Comparison of ENCODE assay signal across 19 mouse cellular contexts in genomic region chr11:86875738-86876137, GRCm38 (mm10).
A peak's percentile ranks its signal among the peaks of the same experiment; 100 is the strongest.
DNase-seq lines count a peak whose midpoint lies in the region; ATAC-seq and TF ChIP-seq lines count a peak whose summit lies in the region.
"Had no signal": no experiment of that assay in that cellular context is flagged by ENCODE, and none has a peak within 500 bp of the region (broad histone marks: within the 10 kb centered on the region; RNA-seq: fewer than 3 reads in every experiment).

No protein-coding gene starts in this region.

- H3K27ac ChIP-seq in gastrocnemius, adult 2 months, result no peak overlapping the region
- H3K27ac ChIP-seq in liver, adult 2 months (replicated peaks; ENCODE audit: insufficient read depth, low read depth, low read length), result no peak overlapping the region
- H3K27ac ChIP-seq in liver, embryonic 11.5 days (ENCODE audit: low read depth, low read length), result no peak overlapping the region
- H3K27ac ChIP-seq: embryonic facial prominence, embryonic 12.5 days; hindbrain, embryonic 15.5 days; limb, embryonic 15.5 days; neural tube, embryonic 12.5 days; stomach, embryonic 15.5 days had no signal

- no peak for DNase-seq in gastrocnemius, adult 2 months
- DNase-seq in gastrocnemius, adult 8-10 months (ENCODE audit: low spot score in 2 of 2), result no peak
- DNase-seq in liver, adult 2 months (ENCODE audit: extremely low read depth, low read depth, low spot score), result no peak
- DNase-seq in liver, embryonic 11.5 days (ENCODE audit: low spot score), result no peak
- DNase-seq in ZHBTc4 (ENCODE audit: low read depth, low spot score), result peak; percentile 66
- DNase-seq: adrenal gland, postnatal 25 days; cerebellum, adult 2 months; gastrocnemius, postnatal 14 days; heart, postnatal 10 days; kidney, postnatal 4 days; lung, postnatal 14 days; thymus, postnatal 25 days had no signal

- TF ChIP-seq POLR2A in liver, adult 2 months (IDR thresholded peaks at IDR 0.05; ENCODE audit: extremely low read depth, insufficient read depth, low read length), result no peak

- H3K9ac ChIP-seq in liver, adult 2 months (ENCODE audit: low read depth, low read length), result no peak overlapping the region
- H3K9ac ChIP-seq in liver, embryonic 11.5 days (ENCODE audit: low read depth, low read length), result no peak overlapping the region
- H3K9ac ChIP-seq: embryonic facial prominence, embryonic 12.5 days; hindbrain, embryonic 15.5 days; limb, embryonic 15.5 days; neural tube, embryonic 12.5 days; stomach, embryonic 15.5 days had no signal

- H3K9me3 ChIP-seq in liver, embryonic 11.5 days (ENCODE audit: control insufficient read depth, low read length), result no peaks in the 10 kb centered on the region
- H3K9me3 ChIP-seq in E14TG2a.4 (ENCODE audit: low read length), result no peaks in the 10 kb centered on the region
- H3K9me3 ChIP-seq: embryonic facial prominence, embryonic 12.5 days; hindbrain, embryonic 15.5 days; limb, embryonic 15.5 days; neural tube, embryonic 12.5 days; stomach, embryonic 15.5 days had no signal

- intact Hi-C loops in gastrocnemius, adult 2 months (cut with DNase I), result no loop called here

- WGBS in liver, adult 2 months, result 83% methylated on average over 1 of the region's 1 CpGs
- WGBS in liver, embryonic 11.5 days, result 82% methylated on average over 1 of the region's 1 CpGs

- H3K4me1 ChIP-seq in liver, adult 2 months (ENCODE audit: control insufficient read depth, insufficient read depth, low read length), result peaks cover 9% of the 10 kb centered on the region
- peaks cover 21% of the 10 kb centered on the region for H3K4me1 ChIP-seq in liver, embryonic 11.5 days (replicated peaks; ENCODE audit: control insufficient read depth, insufficient read depth, low read length)
- H3K4me1 ChIP-seq in E14TG2a.4 (replicated peaks; ENCODE audit: low read depth, low read length), result peaks cover 62% of the 10 kb centered on the region

- no peak overlapping the region for H3K4me2 ChIP-seq in liver, embryonic 11.5 days
- H3K4me2 ChIP-seq: embryonic facial prominence, embryonic 12.5 days; hindbrain, embryonic 15.5 days; limb, embryonic 15.5 days; neural tube, embryonic 12.5 days; stomach, embryonic 15.5 days had no signal

- no peaks in the 10 kb centered on the region for H3K27me3 ChIP-seq in liver, adult 2 months (ENCODE audit: control insufficient read depth, insufficient read depth, low read length)
- no peaks in the 10 kb centered on the region for H3K27me3 ChIP-seq in liver, embryonic 11.5 days (replicated peaks; ENCODE audit: control insufficient read depth, insufficient read depth, low read length)
- no peaks in the 10 kb centered on the region for H3K27me3 ChIP-seq in E14TG2a.4 (ENCODE audit: insufficient read depth, low read length)
- H3K27me3 ChIP-seq: embryonic facial prominence, embryonic 12.5 days; hindbrain, embryonic 15.5 days; limb, embryonic 15.5 days; neural tube, embryonic 12.5 days; stomach, embryonic 15.5 days had no signal

- TF ChIP-seq CTCF in gastrocnemius, adult 2 months (IDR thresholded peaks at IDR 0.05), result peak; percentile 10; the same call in 1 of the 2 replicates
- TF ChIP-seq CTCF in liver, adult 2 months (IDR thresholded peaks at IDR 0.05; ENCODE audit: low read depth, low read length), result peak; percentile 16; the same call in 1 of the 2 replicates
- peak; percentile 76 for TF ChIP-seq CTCF in E14TG2a.4 (conservative IDR thresholded peaks at IDR 0.05; ENCODE audit: low read length)

- H3K36me3 ChIP-seq in liver, adult 2 months (ENCODE audit: control insufficient read depth, insufficient read depth, low read length), result no peaks in the 10 kb centered on the region
- no peaks in the 10 kb centered on the region for H3K36me3 ChIP-seq in liver, embryonic 11.5 days (ENCODE audit: control insufficient read depth, insufficient read depth, low read length)
- H3K36me3 ChIP-seq in E14TG2a.4 (ENCODE audit: insufficient read depth, low read length), result no peaks in the 10 kb centered on the region
- H3K36me3 ChIP-seq: embryonic facial prominence, embryonic 12.5 days; hindbrain, embryonic 15.5 days; limb, embryonic 15.5 days; neural tube, embryonic 12.5 days; stomach, embryonic 15.5 days had no signal

- no peak overlapping the region for H3K4me3 ChIP-seq in gastrocnemius, adult 2 months
- H3K4me3 ChIP-seq in liver, adult 2 months (ENCODE audit: insufficient read depth, low read depth, low read length), result no peak overlapping the region
- no peak overlapping the region for H3K4me3 ChIP-seq in liver, embryonic 11.5 days (ENCODE audit: low read depth, low read length)
- no peak overlapping the region for H3K4me3 ChIP-seq in E14TG2a.4 (replicated peaks; ENCODE audit: low read length)
- H3K4me3 ChIP-seq: embryonic facial prominence, embryonic 12.5 days; hindbrain, embryonic 15.5 days; limb, embryonic 15.5 days; neural tube, embryonic 12.5 days; stomach, embryonic 15.5 days had no signal

- no peak for ATAC-seq in liver, embryonic 11.5 days (replicated peaks; ENCODE audit: low FRiP score)
- no peak for ATAC-seq in megakaryocyte-erythroid progenitor cell, adult 5-6 weeks (replicated peaks; ENCODE audit: low FRiP score, low TSS enrichment, poor library complexity, severe bottlenecking)

- H3K79me2 ChIP-seq in liver, adult 2 months (ENCODE audit: control insufficient read depth, insufficient read depth, low read length), result no peaks in the 10 kb centered on the region

Comparison
In these comparisons a context has a peak if more than half of its experiments do, and no peak if none do; other contexts are left out.
1. CTCF ChIP-seq: peak in every context shown above with its lines; median percentile 76 in E14TG2a.4; 16 in liver, adult 2 months; 10 in gastrocnemius, adult 2 months.